Mouse (Mus musculus): ENCODE data around the gene Gng3. TPM values are rescaled to one million over a fixed set of nuclear protein-coding genes. Genes with fewer than 3 reads are reported as not detected.

Gene Gng3
- polyA plus RNA-seq (2014; fragmentation: Illumina TruSeq; extraction: RNeasy Lipid Tissue Mini Kit (QIAGEN cat#74804); ENCODE audit: low replicate concordance), result not detected

GRCm38 (mm10) chr19:8839103-8839907 lies at the start of gene Gng3:
TSS of gene Gng3 (minus strand) at chr19:8839194.

GRCm38 (mm10) chr19:8883616-8884015 lies 44.6 kb upstream of the Gng3 start, which contains the start of the genes Lbhd1 and Gm49403:
TSS of gene Lbhd1 (plus strand) at chr19:8883732.
TSS of gene Gm49403 (plus strand) at chr19:8883930.

GRCm38 (mm10) chr19:8880311-8881033 lies 41.5 kb upstream of the Gng3 start, which contains the start of gene Uqcc3:
TSS of gene Uqcc3 (minus strand) at chr19:8880923.

GRCm38 (mm10) chr19:8871267-8872186 lies 32.5 kb upstream of the Gng3 start, which contains the start of gene Ubxn1:
TSS of gene Ubxn1 (plus strand) at chr19:8871496.

GRCm38 (mm10) chr19:8850402-8850901 lies 11.5 kb upstream of the Gng3 start, which contains the start of gene Lrrn4cl:
TSS of gene Lrrn4cl (plus strand) at chr19:8850768.

GRCm38 (mm10) chr19:8837251-8837791 lies 1.7 kb downstream of the Gng3 start, which contains the start of gene Bscl2:
TSS of gene Bscl2 (plus strand) at chr19:8837467.

GRCm38 (mm10) chr19:8829660-8830059 lies 9.3 kb downstream of the Gng3 start, which contains the start of gene AC129217.1:
TSS of gene AC129217.1 (plus strand) at chr19:8829773.

GRCm38 (mm10) chr19:8819596-8820423 lies 19.2 kb downstream of the Gng3 start, which contains the start of gene Hnrnpul2:
TSS of gene Hnrnpul2 (plus strand) at chr19:8820010.

GRCm38 (mm10) chr19:8818801-8819595 lies 20.0 kb downstream of the Gng3 start, which contains the start of gene Ttc9c:
TSS of gene Ttc9c (minus strand) at chr19:8819333.

GRCm38 (mm10) chr19:8802130-8802821 lies 36.7 kb downstream of the Gng3 start, which contains the start of gene Zbtb3:
TSS of gene Zbtb3 (plus strand) at chr19:8802555.

GRCm38 (mm10) chr19:8798264-8798946 lies 40.6 kb downstream of the Gng3 start, which contains the start of gene Polr2g:
TSS of gene Polr2g (minus strand) at chr19:8798577.

Other genes starting within 250 kb of the Gng3 start
- gene Slc22a8, start 247.9 kb downstream of the Gng3 start, polyA plus RNA-seq (2014; fragmentation: Illumina TruSeq; extraction: RNeasy Lipid Tissue Mini Kit (QIAGEN cat#74804); ENCODE audit: low replicate concordance), result not detected
- gene Slc22a6, start 221.2 kb downstream of the Gng3 start, polyA plus RNA-seq (2014; fragmentation: Illumina TruSeq; extraction: RNeasy Lipid Tissue Mini Kit (QIAGEN cat#74804); ENCODE audit: low replicate concordance), result not detected
- gene Chrm1, start 175.4 kb downstream of the Gng3 start, polyA plus RNA-seq (2014; fragmentation: Illumina TruSeq; extraction: RNeasy Lipid Tissue Mini Kit (QIAGEN cat#74804); ENCODE audit: low replicate concordance), result 0.15 TPM
- gene Slc3a2, start 115.8 kb downstream of the Gng3 start, polyA plus RNA-seq (2014; fragmentation: Illumina TruSeq; extraction: RNeasy Lipid Tissue Mini Kit (QIAGEN cat#74804); ENCODE audit: low replicate concordance), result 206 TPM
- gene Wdr74, start 103.4 kb downstream of the Gng3 start, polyA plus RNA-seq (2014; fragmentation: Illumina TruSeq; extraction: RNeasy Lipid Tissue Mini Kit (QIAGEN cat#74804); ENCODE audit: low replicate concordance), result 3.9 TPM
- gene 1700092M07Rik, start 98.5 kb downstream of the Gng3 start, polyA plus RNA-seq (2014; fragmentation: Illumina TruSeq; extraction: RNeasy Lipid Tissue Mini Kit (QIAGEN cat#74804); ENCODE audit: low replicate concordance), result not detected
- gene Stx5a, start 97.8 kb downstream of the Gng3 start, polyA plus RNA-seq (2014; fragmentation: Illumina TruSeq; extraction: RNeasy Lipid Tissue Mini Kit (QIAGEN cat#74804); ENCODE audit: low replicate concordance), result 85.9 TPM
- gene Nxf1, start 82.1 kb downstream of the Gng3 start, polyA plus RNA-seq (2014; fragmentation: Illumina TruSeq; extraction: RNeasy Lipid Tissue Mini Kit (QIAGEN cat#74804); ENCODE audit: low replicate concordance), result 75.6 TPM
- 15.3 TPM for gene Tmem223, start 68.2 kb downstream of the Gng3 start, polyA plus RNA-seq (2014; fragmentation: Illumina TruSeq; extraction: RNeasy Lipid Tissue Mini Kit (QIAGEN cat#74804); ENCODE audit: low replicate concordance)
- 32.6 TPM for gene Tmem179b, start 64.7 kb downstream of the Gng3 start, polyA plus RNA-seq (2014; fragmentation: Illumina TruSeq; extraction: RNeasy Lipid Tissue Mini Kit (QIAGEN cat#74804); ENCODE audit: low replicate concordance)
- gene Taf6l, start 52.8 kb downstream of the Gng3 start, polyA plus RNA-seq (2014; fragmentation: Illumina TruSeq; extraction: RNeasy Lipid Tissue Mini Kit (QIAGEN cat#74804); ENCODE audit: low replicate concordance), result not detected
- gene Polr2g, start 40.6 kb downstream of the Gng3 start, polyA plus RNA-seq (2014; fragmentation: Illumina TruSeq; extraction: RNeasy Lipid Tissue Mini Kit (QIAGEN cat#74804); ENCODE audit: low replicate concordance), result 32.5 TPM
- gene Zbtb3, start 36.6 kb downstream of the Gng3 start, polyA plus RNA-seq (2014; fragmentation: Illumina TruSeq; extraction: RNeasy Lipid Tissue Mini Kit (QIAGEN cat#74804); ENCODE audit: low replicate concordance), result not detected
- 99.3 TPM for gene Ttc9c, start 19.9 kb downstream of the Gng3 start, polyA plus RNA-seq (2014; fragmentation: Illumina TruSeq; extraction: RNeasy Lipid Tissue Mini Kit (QIAGEN cat#74804); ENCODE audit: low replicate concordance)
- 130 TPM for gene Hnrnpul2, start 19.2 kb downstream of the Gng3 start, polyA plus RNA-seq (2014; fragmentation: Illumina TruSeq; extraction: RNeasy Lipid Tissue Mini Kit (QIAGEN cat#74804); ENCODE audit: low replicate concordance)
- gene AC129217.1, start 9.4 kb downstream of the Gng3 start, polyA plus RNA-seq (2014; fragmentation: Illumina TruSeq; extraction: RNeasy Lipid Tissue Mini Kit (QIAGEN cat#74804); ENCODE audit: low replicate concordance), result 1.2 TPM
- 5.8 TPM for gene Bscl2, start 1.7 kb downstream of the Gng3 start, polyA plus RNA-seq (2014; fragmentation: Illumina TruSeq; extraction: RNeasy Lipid Tissue Mini Kit (QIAGEN cat#74804); ENCODE audit: low replicate concordance)
- gene Lrrn4cl, start 11.6 kb upstream of the Gng3 start, polyA plus RNA-seq (2014; fragmentation: Illumina TruSeq; extraction: RNeasy Lipid Tissue Mini Kit (QIAGEN cat#74804); ENCODE audit: low replicate concordance), result 0.82 TPM
- gene Ubxn1, start 32.3 kb upstream of the Gng3 start, polyA plus RNA-seq (2014; fragmentation: Illumina TruSeq; extraction: RNeasy Lipid Tissue Mini Kit (QIAGEN cat#74804); ENCODE audit: low replicate concordance), result 7.1 TPM
- 1.8 TPM for gene Uqcc3, start 41.7 kb upstream of the Gng3 start, polyA plus RNA-seq (2014; fragmentation: Illumina TruSeq; extraction: RNeasy Lipid Tissue Mini Kit (QIAGEN cat#74804); ENCODE audit: low replicate concordance)
- gene Lbhd1, start 44.5 kb upstream of the Gng3 start, polyA plus RNA-seq (2014; fragmentation: Illumina TruSeq; extraction: RNeasy Lipid Tissue Mini Kit (QIAGEN cat#74804); ENCODE audit: low replicate concordance), result 49.2 TPM
- not detected for gene Gm49403, start 44.7 kb upstream of the Gng3 start, polyA plus RNA-seq (2014; fragmentation: Illumina TruSeq; extraction: RNeasy Lipid Tissue Mini Kit (QIAGEN cat#74804); ENCODE audit: low replicate concordance)
- 12.1 TPM for gene 1810009A15Rik, start 49.7 kb upstream of the Gng3 start, polyA plus RNA-seq (2014; fragmentation: Illumina TruSeq; extraction: RNeasy Lipid Tissue Mini Kit (QIAGEN cat#74804); ENCODE audit: low replicate concordance)
- gene Gm49416, start 49.7 kb upstream of the Gng3 start, polyA plus RNA-seq (2014; fragmentation: Illumina TruSeq; extraction: RNeasy Lipid Tissue Mini Kit (QIAGEN cat#74804); ENCODE audit: low replicate concordance), result not detected
- gene Ints5, start 53.8 kb upstream of the Gng3 start, polyA plus RNA-seq (2014; fragmentation: Illumina TruSeq; extraction: RNeasy Lipid Tissue Mini Kit (QIAGEN cat#74804); ENCODE audit: low replicate concordance), result 0.52 TPM
- gene Ganab, start 58.9 kb upstream of the Gng3 start, polyA plus RNA-seq (2014; fragmentation: Illumina TruSeq; extraction: RNeasy Lipid Tissue Mini Kit (QIAGEN cat#74804); ENCODE audit: low replicate concordance), result 74.1 TPM
- gene B3gat3, start 81.2 kb upstream of the Gng3 start, polyA plus RNA-seq (2014; fragmentation: Illumina TruSeq; extraction: RNeasy Lipid Tissue Mini Kit (QIAGEN cat#74804); ENCODE audit: low replicate concordance), result 18.6 TPM
- gene Rom1, start 90.2 kb upstream of the Gng3 start, polyA plus RNA-seq (2014; fragmentation: Illumina TruSeq; extraction: RNeasy Lipid Tissue Mini Kit (QIAGEN cat#74804); ENCODE audit: low replicate concordance), result not detected
- 1.5 TPM for gene Eml3, start 90.4 kb upstream of the Gng3 start, polyA plus RNA-seq (2014; fragmentation: Illumina TruSeq; extraction: RNeasy Lipid Tissue Mini Kit (QIAGEN cat#74804); ENCODE audit: low replicate concordance)
- gene Mta2, start 102.7 kb upstream of the Gng3 start, polyA plus RNA-seq (2014; fragmentation: Illumina TruSeq; extraction: RNeasy Lipid Tissue Mini Kit (QIAGEN cat#74804); ENCODE audit: low replicate concordance), result 44.1 TPM
- gene Tut1, start 114.7 kb upstream of the Gng3 start, polyA plus RNA-seq (2014; fragmentation: Illumina TruSeq; extraction: RNeasy Lipid Tissue Mini Kit (QIAGEN cat#74804); ENCODE audit: low replicate concordance), result 2.6 TPM
- 38.7 TPM for gene Eef1g, start 127.8 kb upstream of the Gng3 start, polyA plus RNA-seq (2014; fragmentation: Illumina TruSeq; extraction: RNeasy Lipid Tissue Mini Kit (QIAGEN cat#74804); ENCODE audit: low replicate concordance)
- 33.7 TPM for gene Ahnak, start 150.1 kb upstream of the Gng3 start, polyA plus RNA-seq (2014; fragmentation: Illumina TruSeq; extraction: RNeasy Lipid Tissue Mini Kit (QIAGEN cat#74804); ENCODE audit: low replicate concordance)
- gene Scgb1a1, start 248.8 kb upstream of the Gng3 start, polyA plus RNA-seq (2014; fragmentation: Illumina TruSeq; extraction: RNeasy Lipid Tissue Mini Kit (QIAGEN cat#74804); ENCODE audit: low replicate concordance), result not detected

Measured in small intestine, adult 10 weeks (tissue).